Mouse (Mus musculus): ENCODE results near the gene Etnppl. TPM values are rescaled to one million over a fixed set of nuclear protein-coding genes. Genes with fewer than 3 reads are reported as not detected.

The Etnppl gene
- polyA plus RNA-seq, 1 experiment from 2014 or later: not detected

DNA sequence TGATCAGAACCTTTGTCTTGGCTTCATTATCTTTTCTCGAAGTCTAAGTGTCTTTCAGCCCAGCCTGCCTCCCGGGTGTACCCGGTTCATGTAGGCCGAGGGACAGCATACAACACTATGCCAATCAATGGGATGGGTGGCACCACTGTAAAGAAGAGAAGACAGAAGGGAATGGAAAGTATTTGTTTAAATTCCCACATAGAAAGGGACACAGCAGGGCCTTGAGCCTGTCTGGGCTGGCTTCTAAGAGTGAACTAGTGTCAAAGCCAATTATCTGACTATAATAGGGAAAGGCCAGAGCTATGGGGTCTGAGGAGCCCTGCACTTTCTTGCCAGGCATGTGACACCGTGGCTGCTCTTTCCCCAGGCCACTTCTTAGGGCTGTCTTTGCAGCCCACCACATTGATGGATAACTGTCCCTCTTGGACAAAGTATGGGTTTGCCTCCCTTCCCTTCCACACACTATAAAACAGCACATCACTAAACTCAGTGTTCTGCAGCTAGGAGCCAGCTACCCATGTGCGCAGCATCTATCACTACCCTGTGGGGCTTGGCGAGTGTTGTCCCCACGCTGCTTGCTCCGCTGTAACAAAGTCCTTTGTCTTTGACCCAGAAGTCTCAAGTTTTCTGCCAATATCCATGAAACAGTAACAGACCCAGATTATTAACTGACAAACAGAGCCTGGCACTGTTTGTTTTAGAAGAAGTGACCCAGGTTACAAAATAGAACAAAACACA lies 67.2 kb downstream of the Etnppl start:
- no peak overlapping the region for H3K9ac ChIP-seq (ENCODE audit: low read length)
- H3K27me3 ChIP-seq (replicated peaks; ENCODE audit: control insufficient read depth, insufficient read depth, low read length): no peaks in the 10 kb centered on the region
- H3K36me3 ChIP-seq (ENCODE audit: control insufficient read depth, insufficient read depth, low read length): no peaks in the 10 kb centered on the region
- H3K4me2 ChIP-seq (ENCODE audit: low read length): no peak overlapping the region
- H3K9me3 ChIP-seq (ENCODE audit: control insufficient read depth, low read length): no peaks in the 10 kb centered on the region
- H3K4me3 ChIP-seq (ENCODE audit: low read depth, low read length): no peak overlapping the region
- 91% methylated on average over 9 of the region's 9 CpGs for WGBS
- no peaks in the 10 kb centered on the region for H3K4me1 ChIP-seq (replicated peaks; ENCODE audit: control insufficient read depth, insufficient read depth, low read length)
- no peak for DNase-seq (ENCODE audit: low spot score)
- no peak for ATAC-seq (replicated peaks; ENCODE audit: low FRiP score, low TSS enrichment, low read depth)
- H3K27ac ChIP-seq (ENCODE audit: low read depth): no peak overlapping the region

DNA sequence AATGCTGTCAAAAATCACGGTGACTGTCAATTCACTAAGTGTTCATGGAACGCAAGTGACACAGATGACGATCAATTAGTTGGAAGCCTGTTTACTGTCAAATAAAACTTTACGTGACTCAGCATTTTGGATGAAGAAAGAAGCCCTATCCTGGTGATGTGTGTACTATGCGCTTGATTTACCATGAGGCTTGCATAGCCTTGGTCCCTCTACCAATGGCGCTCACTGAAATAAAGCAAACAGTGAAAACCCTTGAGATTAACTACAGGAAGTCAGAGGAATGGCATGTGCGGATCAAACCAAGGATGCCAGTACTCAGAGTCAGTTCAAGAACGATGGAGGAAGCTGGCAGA lies 67.7 kb downstream of the Etnppl start:
- no peaks in the 10 kb centered on the region for H3K9me3 ChIP-seq (ENCODE audit: control insufficient read depth, low read length)
- no peaks in the 10 kb centered on the region for H3K36me3 ChIP-seq (ENCODE audit: control insufficient read depth, insufficient read depth, low read length)
- no peak overlapping the region for H3K4me3 ChIP-seq (ENCODE audit: low read depth, low read length)
- H3K9ac ChIP-seq (ENCODE audit: low read length): no peak overlapping the region
- WGBS: 80% methylated on average over 8 of the region's 8 CpGs
- no peak overlapping the region for H3K27ac ChIP-seq (ENCODE audit: low read depth)
- H3K4me1 ChIP-seq (replicated peaks; ENCODE audit: control insufficient read depth, insufficient read depth, low read length): no peaks in the 10 kb centered on the region
- ATAC-seq (replicated peaks; ENCODE audit: low FRiP score, low TSS enrichment, low read depth) (no peak), DNase-seq (ENCODE audit: low spot score) (no peak)
- H3K4me2 ChIP-seq (ENCODE audit: low read length): no peak overlapping the region
- H3K27me3 ChIP-seq (replicated peaks; ENCODE audit: control insufficient read depth, insufficient read depth, low read length): no peaks in the 10 kb centered on the region

DNA sequence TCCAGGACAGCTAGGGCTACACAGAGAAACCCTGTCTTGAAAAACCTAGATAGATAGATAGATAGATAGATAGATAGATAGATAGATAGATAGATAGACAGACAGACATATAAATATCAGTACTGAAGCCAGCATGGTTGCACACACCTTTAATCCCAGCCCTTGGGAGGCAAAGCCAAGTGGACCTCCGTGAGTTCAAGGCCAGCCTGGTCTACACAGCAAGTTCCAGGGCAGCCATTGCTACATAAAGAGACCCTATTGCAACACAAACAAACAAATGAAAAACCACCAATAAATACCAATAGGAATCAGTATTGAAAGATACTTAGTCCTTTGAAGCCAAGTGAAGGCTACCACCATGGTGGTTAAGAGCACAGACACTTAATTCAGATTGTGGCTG lies 69.8 kb downstream of the Etnppl start:
- 95% methylated on average over 1 of the region's 1 CpGs for WGBS
- Histone ChIP-seq H3K4me2 (ENCODE audit: low read length) (no peak overlapping the region), H3K27ac (ENCODE audit: low read depth) (no peak overlapping the region), H3K36me3 (ENCODE audit: control insufficient read depth, insufficient read depth, low read length) (no peaks in the 10 kb centered on the region), H3K4me1 (replicated peaks; ENCODE audit: control insufficient read depth, insufficient read depth, low read length) (peaks cover 9% of the 10 kb centered on the region; the same call in 1 of the 2 replicates), H3K4me3 (ENCODE audit: low read depth, low read length) (no peak overlapping the region), H3K9ac (ENCODE audit: low read length) (no peak overlapping the region), H3K27me3 (replicated peaks; ENCODE audit: control insufficient read depth, insufficient read depth, low read length) (no peaks in the 10 kb centered on the region), H3K9me3 (ENCODE audit: control insufficient read depth, low read length) (no peaks in the 10 kb centered on the region)
- no peak for DNase-seq (ENCODE audit: low spot score)
- no peak for ATAC-seq (replicated peaks; ENCODE audit: low FRiP score, low TSS enrichment, low read depth)

Other genes with a start within 250 kb of the Etnppl start
- gene Ostc, start 92.0 kb downstream of the Etnppl start, polyA plus RNA-seq (2014; fragmentation: Nextera tagmentation; extraction: Ambion mirVana): 368 and 380 TPM in 2 replicates
- 1,183 and 1,258 TPM in 2 replicates for gene Rpl34, start 113.0 kb downstream of the Etnppl start, polyA plus RNA-seq (2014; fragmentation: Nextera tagmentation; extraction: Ambion mirVana)